Mouse (Mus musculus) small intestine, adult 2 months (tissue): ENCODE results near the gene Fadd.

Source experiments
- CTCF ChIP-seq: fragments of 200-500 bp; IDR thresholded peaks from 2 replicates; pipeline ENCODE4 v1.5.1; 2012; ENCODE audit warnings: low read depth, mild to moderate bottlenecking, control low read depth, inconsistent platforms, low read length, moderate library complexity, mixed read lengths; ENCODE audit not compliant: insufficient replicate concordance, insufficient read length; ENCODE audit errors: extremely low read depth
- POLR2A ChIP-seq: fragments of 200-500 bp; IDR thresholded peaks from 2 replicates; pipeline ENCODE4 v1.6.1; 2012; ENCODE audit warnings: low read depth, mild to moderate bottlenecking, control low read depth, inconsistent platforms, low read length, moderate library complexity

DNA sequence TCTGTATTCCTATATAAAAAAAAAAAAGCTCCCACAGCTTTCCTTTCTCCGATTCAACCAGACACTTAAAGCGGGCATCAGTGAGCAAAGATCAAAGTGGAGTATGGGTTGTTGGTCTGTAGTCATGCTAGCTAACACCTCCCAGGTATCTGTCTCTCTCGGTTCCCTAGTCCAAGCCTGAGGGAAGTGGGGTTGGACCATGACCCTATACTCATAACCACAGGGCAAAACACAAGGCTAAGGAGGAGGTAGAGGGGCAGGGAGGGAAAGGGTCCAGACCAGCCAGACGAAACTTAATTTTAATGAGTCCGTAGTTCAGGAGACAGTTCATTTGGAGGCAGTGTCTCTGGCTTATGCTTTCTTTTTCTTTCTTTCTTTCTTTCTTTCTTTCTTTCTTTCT is 10.0 kb downstream of the Fadd start:
- TF ChIP-seq CTCF (no peak), POLR2A (no peak)
